Comparison of ENCODE assay signal across 11 mouse cellular contexts in genomic region chr11:87504690-87505214, GRCm38 (mm10).
A peak's percentile ranks its signal among the peaks of the same experiment; 100 is the strongest.
DNase-seq lines count a peak whose midpoint lies in the region; ATAC-seq and TF ChIP-seq lines count a peak whose summit lies in the region.
"Had no signal": no experiment of that assay in that cellular context is flagged by ENCODE, and none has a peak within 500 bp of the region (broad histone marks: within the 10 kb centered on the region; RNA-seq: fewer than 3 reads in every experiment).

No protein-coding gene starts in this region.

- peak; percentile 47 for TF ChIP-seq CTCF in Patski (IDR thresholded peaks at IDR 0.05)

- ATAC-seq in CD4-positive, CD25-positive, alpha-beta regulatory T cell, adult 4 months, result no peak
- no peak for ATAC-seq in Patski
- ATAC-seq in limb, embryonic 14.5 days (ENCODE audit: low FRiP score, low read depth), result no peak
- ATAC-seq: hindbrain, embryonic 16.5 days had no signal

- no peaks in the 10 kb centered on the region for H3K9me3 ChIP-seq in limb, embryonic 14.5 days (ENCODE audit: control insufficient read depth, low read length)
- H3K9me3 ChIP-seq: forebrain, embryonic 10.5 days had no signal

- H3K4me3 ChIP-seq in limb, embryonic 14.5 days (replicated peaks; ENCODE audit: low read length), result no peak overlapping the region
- H3K4me3 ChIP-seq: forebrain, embryonic 10.5 days had no signal

- H3K27ac ChIP-seq in limb, embryonic 14.5 days (replicated peaks; ENCODE audit: low read depth, low read length), result no peak overlapping the region; the same call in 1 of the 2 replicates
- H3K27ac ChIP-seq: forebrain, embryonic 10.5 days had no signal

- no peaks in the 10 kb centered on the region for H3K4me1 ChIP-seq in limb, embryonic 14.5 days (ENCODE audit: control insufficient read depth, insufficient read depth, low read length)
- H3K4me1 ChIP-seq: forebrain, embryonic 10.5 days had no signal

- in situ Hi-C loops in Patski (cut with MboI; ENCODE audit: low pct_unique_long_range_greater_than_20kb), result loop anchor here (5.0 kb wide), 1 partner anchor 292 kb away; no protein-coding TSS in a partner anchor

- DNase-seq in CD4-positive, CD25-positive, alpha-beta regulatory T cell, adult 2 months (ENCODE audit: low read depth, low spot score), result peak; percentile 65
- peak; percentile 24 for DNase-seq in kidney, postnatal 14 days
- DNase-seq in kidney, adult 8-10 months, result no peak
- no peak for DNase-seq in Patski (ENCODE audit: low read depth, low spot score)
- DNase-seq in limb, embryonic 14.5 days (ENCODE audit: low spot score), result peak; percentile 17
- no peak for DNase-seq in yolk sac, embryonic 10.5 days (ENCODE audit: low spot score)
- DNase-seq in spleen, postnatal 14 days (ENCODE audit: low spot score in 2 of 2), result no peak
- DNase-seq: left cerebral cortex, postnatal 4 days had no signal

- no peak for TF ChIP-seq POLR2A in limb, embryonic 14.5 days (IDR thresholded peaks at IDR 0.05; ENCODE audit: borderline replicate concordance, extremely low read depth, insufficient read depth, insufficient read length)

- WGBS in limb, embryonic 14.5 days, result 28% methylated on average over 5 of the region's 5 CpGs

- H3K36me3 ChIP-seq in limb, embryonic 14.5 days (ENCODE audit: control insufficient read depth, insufficient read depth, low read length), result no peaks in the 10 kb centered on the region
- H3K36me3 ChIP-seq: forebrain, embryonic 10.5 days had no signal

- no peaks in the 10 kb centered on the region for H3K27me3 ChIP-seq in Patski
- H3K27me3 ChIP-seq in limb, embryonic 14.5 days (ENCODE audit: control insufficient read depth, insufficient read depth, low read length), result no peaks in the 10 kb centered on the region

- no peak overlapping the region for H3K9ac ChIP-seq in limb, embryonic 14.5 days (ENCODE audit: low read depth, low read length, severe bottlenecking)

- CTCF ChIA-PET in Patski (lab: Charles Lee), result interaction anchor here (0.7 to 1.5 kb wide), 4 partner anchors 10 to 292 kb away, joined by 3 to 12 read pairs (median 4); no protein-coding TSS in a partner anchor

- POLR2A ChIA-PET in Patski (lab: Charles Lee), result no interaction called here

- no peak overlapping the region for H3K4me2 ChIP-seq in limb, embryonic 14.5 days (replicated peaks; ENCODE audit: low read depth, low read length, severe bottlenecking)

Comparison
In these comparisons a context has a peak if more than half of its experiments do, and no peak if none do; other contexts are left out.
1. DNase-seq: peak in CD4-positive, CD25-positive, alpha-beta regulatory T cell, adult 2 months (single experiment), kidney, postnatal 14 days (single experiment) and limb, embryonic 14.5 days (single experiment); none in kidney, adult 8-10 months (0 of 2), Patski (single experiment), yolk sac, embryonic 10.5 days (single experiment) and spleen, postnatal 14 days (0 of 2).